In genomic region chr17:26070136-26070535, GRCm38 (mm10) we compare ENCODE assay signal across 1 mouse cellular context.
TF ChIP-seq lines count a peak whose summit lies in the region.

No protein-coding gene starts in this region.

TF ChIP-seq in CH12.LX, 34 proteins besides CTCF, POLR2A, EP300 and RAD21:
- TF ChIP-seq MAFK (IDR thresholded peaks at IDR 0.05; ENCODE audit: insufficient replicate concordance, low read length) (no peak), MEF2A (IDR thresholded peaks at IDR 0.05; ENCODE audit: borderline replicate concordance, low read depth, low read length) (0 out of 2 replicates have a peak, but pooled peaks have one; percentile 33), CHD1 (IDR thresholded peaks at IDR 0.05; ENCODE audit: low read depth, low read length) (no peak), CHD2 (IDR thresholded peaks at IDR 0.05; ENCODE audit: low read length) (no peak), ETS1 (conservative IDR thresholded peaks at IDR 0.05; ENCODE audit: low read depth, low read length) (peak; percentile 30; the same call in 1 of the 2 replicates), BHLHE40 (IDR thresholded peaks at IDR 0.05; ENCODE audit: low read depth, low read length) (0 out of 2 replicates have a peak, but pooled peaks have one; percentile 12), PAX5 (IDR thresholded peaks at IDR 0.05; ENCODE audit: low read length) (no peak), TCF12 (IDR thresholded peaks at IDR 0.05; ENCODE audit: low read depth, low read length) (no peak), USF1 (IDR thresholded peaks at IDR 0.05; ENCODE audit: low read depth, low read length) (no peak)
